Mouse (Mus musculus) heart, embryonic 12.5 days (tissue): ENCODE measurements at regions not wholly inside any gene's neighbourhood (a gene's known extent, or its start where the extent isn't known, plus 50 kb on each side); places are given as distances from the start of the nearest gene placed in this dataset.

Source experiments
- ATAC-seq: fragments of 200-750 bp; cut with Nextera tagmentation; 2 replicates; pipeline ENCODE4 v1.8.0; 2017; ENCODE audit warnings: moderate TSS enrichment, moderate library complexity; ENCODE audit not compliant: insufficient number of reproducible peaks, low FRiP score
- H3K27ac ChIP-seq: fragments of 300-500 bp; sonication (generic); 2 replicates; pipeline ENCODE4 v1.5.1; 2016; ENCODE audit warnings: mild to moderate bottlenecking, moderate library complexity; ENCODE audit not compliant: poor library complexity, severe bottlenecking
- H3K27me3 ChIP-seq: fragments of 300-500 bp; sonication (generic); replicated peaks from 2 replicates; pipeline ENCODE4 v1.6.1; 2016; ENCODE audit warnings: mild to moderate bottlenecking, moderate library complexity
- H3K36me3 ChIP-seq: fragments of 300-500 bp; sonication (generic); 2 replicates; pipeline ENCODE4 v1.6.1; 2016; ENCODE audit warnings: mild to moderate bottlenecking, moderate library complexity
- H3K4me1 ChIP-seq: fragments of 300-500 bp; sonication (generic); replicated peaks from 2 replicates; pipeline ENCODE4 v1.6.1; 2016; ENCODE audit warnings: mild to moderate bottlenecking
- H3K4me2 ChIP-seq: fragments of 300-500 bp; sonication (generic); 2 replicates; pipeline ENCODE4 v1.6.1; 2016; ENCODE audit warnings: mild to moderate bottlenecking, moderate library complexity
- H3K4me3 ChIP-seq: fragments of 300-500 bp; sonication (generic); 2 replicates; pipeline ENCODE4 v1.5.1; 2016; ENCODE audit warnings: mild to moderate bottlenecking
- H3K9ac ChIP-seq: fragments of 300-500 bp; sonication (generic); 2 replicates; pipeline ENCODE4 v1.6.1; 2016; ENCODE audit warnings: mild to moderate bottlenecking, moderate library complexity
- H3K9me3 ChIP-seq: fragments of 300-500 bp; sonication (generic); replicated peaks from 2 replicates; pipeline ENCODE4 v1.6.1; 2016; ENCODE audit warnings: mild to moderate bottlenecking, moderate library complexity
- WGBS: fragments of 180-500 bp; shearing (Covaris S2); methylation state at CpG from one replicate; pipeline ENCODE4 v1.1.7; 2016; 5-methylcytosine and 5-hydroxymethylcytosine counted together

GRCm38 (mm10) chr9:47346527-47347111, 183.4 kb upstream of the Cadm1 start:
- 77% methylated on average over 2 of the region's 2 CpGs for WGBS
- H3K27ac ChIP-seq: no peak overlapping the region
- no peak overlapping the region for H3K9ac ChIP-seq
- no peaks in the 10 kb centered on the region for H3K9me3 ChIP-seq
- no peak for ATAC-seq
- H3K4me1 ChIP-seq: no peaks in the 10 kb centered on the region
- no peaks in the 10 kb centered on the region for H3K36me3 ChIP-seq
- no peak overlapping the region for H3K4me2 ChIP-seq
- no peak overlapping the region for H3K4me3 ChIP-seq
- peaks cover 33% of the 10 kb centered on the region for H3K27me3 ChIP-seq

- ATAC-seq: no peak
- peaks cover 40% of the 10 kb centered on the region for H3K27me3 ChIP-seq
- no peak overlapping the region for H3K27ac ChIP-seq
- no peaks in the 10 kb centered on the region for H3K36me3 ChIP-seq
- peaks cover 17% of the 10 kb centered on the region for H3K4me1 ChIP-seq
- no peak overlapping the region for H3K9ac ChIP-seq
- H3K4me3 ChIP-seq: no peak overlapping the region
- 68% methylated on average over 5 of the region's 5 CpGs for WGBS
- H3K9me3 ChIP-seq: no peaks in the 10 kb centered on the region
- no peak overlapping the region for H3K4me2 ChIP-seq
Observed at GRCm38 (mm10) chr9:47350301-47350700, 179.7 kb upstream of the Cadm1 start.

GRCm38 (mm10) chr9:47351036-47351435, 178.9 kb upstream of the Cadm1 start:
- Histone ChIP-seq H3K36me3 (no peaks in the 10 kb centered on the region), H3K27me3 (peaks cover 40% of the 10 kb centered on the region), H3K9ac (no peak overlapping the region), H3K4me3 (no peak overlapping the region), H3K27ac (no peak overlapping the region), H3K9me3 (no peaks in the 10 kb centered on the region), H3K4me1 (peaks cover 20% of the 10 kb centered on the region), H3K4me2 (no peak overlapping the region)
- WGBS: 78% methylated on average over 6 of the region's 6 CpGs
- ATAC-seq: no peak

- peaks cover 46% of the 10 kb centered on the region for H3K27me3 ChIP-seq
- no peak overlapping the region for H3K9ac ChIP-seq
- H3K4me2 ChIP-seq: no peak overlapping the region; the same call in 1 of the 2 replicates
- peaks cover 25% of the 10 kb centered on the region for H3K4me1 ChIP-seq
- no peaks in the 10 kb centered on the region for H3K36me3 ChIP-seq
- H3K27ac ChIP-seq: no peak overlapping the region
- ATAC-seq: no peak
- no peak overlapping the region for H3K4me3 ChIP-seq
- H3K9me3 ChIP-seq: no peaks in the 10 kb centered on the region
- 23% methylated on average over 2 of the region's 2 CpGs for WGBS
Observed at GRCm38 (mm10) chr9:47353017-47353416, 177.0 kb upstream of the Cadm1 start.

- Histone ChIP-seq H3K27ac (no peak overlapping the region), H3K9me3 (no peaks in the 10 kb centered on the region), H3K4me3 (no peak overlapping the region), H3K4me2 (no peak overlapping the region), H3K36me3 (no peaks in the 10 kb centered on the region), H3K27me3 (peaks cover 46% of the 10 kb centered on the region), H3K4me1 (peaks cover 34% of the 10 kb centered on the region), H3K9ac (no peak overlapping the region)
- 79% methylated on average over 5 of the region's 5 CpGs for WGBS
- ATAC-seq: no peak
Observed at GRCm38 (mm10) chr9:47353972-47354371, 176.0 kb upstream of the Cadm1 start.

GRCm38 (mm10) chr9:47354423-47354822, 175.6 kb upstream of the Cadm1 start:
- ATAC-seq: no peak
- Histone ChIP-seq H3K4me3 (no peak overlapping the region), H3K27me3 (peaks cover 45% of the 10 kb centered on the region), H3K9me3 (no peaks in the 10 kb centered on the region), H3K4me1 (peaks cover 34% of the 10 kb centered on the region), H3K36me3 (no peaks in the 10 kb centered on the region), H3K27ac (no peak overlapping the region), H3K4me2 (no peak overlapping the region), H3K9ac (no peak overlapping the region)
- WGBS: 72% methylated on average over 2 of the region's 2 CpGs

GRCm38 (mm10) chr9:47354866-47355265, 175.1 kb upstream of the Cadm1 start:
- no peak overlapping the region for H3K4me3 ChIP-seq
- H3K9ac ChIP-seq: no peak overlapping the region
- no peaks in the 10 kb centered on the region for H3K9me3 ChIP-seq
- ATAC-seq: no peak
- H3K27me3 ChIP-seq: peaks cover 42% of the 10 kb centered on the region
- peaks cover 34% of the 10 kb centered on the region for H3K4me1 ChIP-seq
- H3K4me2 ChIP-seq: no peak overlapping the region; the same call in 1 of the 2 replicates
- no peak overlapping the region for H3K27ac ChIP-seq
- no peaks in the 10 kb centered on the region for H3K36me3 ChIP-seq
- 45% methylated on average over 9 of the region's 9 CpGs for WGBS

- no peak overlapping the region for H3K27ac ChIP-seq
- 47% methylated on average over 17 of the region's 17 CpGs for WGBS
- H3K9ac ChIP-seq: no peak overlapping the region
- H3K4me2 ChIP-seq: peak overlapping the region; percentile 9; the same call in 1 of the 2 replicates
- no peak overlapping the region for H3K4me3 ChIP-seq
- H3K4me1 ChIP-seq: peaks cover 38% of the 10 kb centered on the region
- H3K9me3 ChIP-seq: no peaks in the 10 kb centered on the region
- ATAC-seq: peak; percentile 83
- H3K36me3 ChIP-seq: no peaks in the 10 kb centered on the region
- peaks cover 43% of the 10 kb centered on the region for H3K27me3 ChIP-seq
Observed at GRCm38 (mm10) chr9:47357756-47358399, 172.1 kb upstream of the Cadm1 start.

- WGBS: 64% methylated on average over 4 of the region's 4 CpGs
- no peak for ATAC-seq
- no peak overlapping the region for H3K27ac ChIP-seq
- peak overlapping the region; percentile 9; the same call in 1 of the 2 replicates for H3K4me2 ChIP-seq
- H3K9me3 ChIP-seq: no peaks in the 10 kb centered on the region
- H3K9ac ChIP-seq: no peak overlapping the region
- no peaks in the 10 kb centered on the region for H3K36me3 ChIP-seq
- peaks cover 38% of the 10 kb centered on the region for H3K4me1 ChIP-seq
- H3K4me3 ChIP-seq: no peak overlapping the region
- H3K27me3 ChIP-seq: peaks cover 44% of the 10 kb centered on the region
Observed at GRCm38 (mm10) chr9:47358400-47358767, 171.6 kb upstream of the Cadm1 start.

- Histone ChIP-seq H3K36me3 (no peaks in the 10 kb centered on the region), H3K4me2 (no peak overlapping the region), H3K27ac (no peak overlapping the region), H3K9me3 (no peaks in the 10 kb centered on the region), H3K4me3 (no peak overlapping the region), H3K27me3 (peaks cover 74% of the 10 kb centered on the region), H3K9ac (no peak overlapping the region), H3K4me1 (peaks cover 26% of the 10 kb centered on the region)
- WGBS: 14% methylated on average over 11 of the region's 11 CpGs
- no peak for ATAC-seq
Observed at GRCm38 (mm10) chr9:47363086-47363485, 166.9 kb upstream of the Cadm1 start.

- Histone ChIP-seq H3K4me3 (no peak overlapping the region), H3K4me2 (no peak overlapping the region), H3K27ac (no peak overlapping the region), H3K9ac (no peak overlapping the region), H3K27me3 (peaks cover 87% of the 10 kb centered on the region), H3K4me1 (peaks cover 24% of the 10 kb centered on the region), H3K9me3 (no peaks in the 10 kb centered on the region), H3K36me3 (no peaks in the 10 kb centered on the region)
- ATAC-seq: no peak
- 62% methylated on average over 3 of the region's 3 CpGs for WGBS
Observed at GRCm38 (mm10) chr9:47364762-47365161, 165.2 kb upstream of the Cadm1 start.
